Mouse (Mus musculus) cerebral cortex, adult 2 months (tissue): ENCODE measurements around the gene Eml2.

Experiments used
- WGBS: fragments of 180-500 bp; shearing (Covaris S2); methylation state at CpG from one replicate; pipeline ENCODE4 v1.1.7; 2018; 5-methylcytosine and 5-hydroxymethylcytosine counted together

Eml2 gene

DNA sequence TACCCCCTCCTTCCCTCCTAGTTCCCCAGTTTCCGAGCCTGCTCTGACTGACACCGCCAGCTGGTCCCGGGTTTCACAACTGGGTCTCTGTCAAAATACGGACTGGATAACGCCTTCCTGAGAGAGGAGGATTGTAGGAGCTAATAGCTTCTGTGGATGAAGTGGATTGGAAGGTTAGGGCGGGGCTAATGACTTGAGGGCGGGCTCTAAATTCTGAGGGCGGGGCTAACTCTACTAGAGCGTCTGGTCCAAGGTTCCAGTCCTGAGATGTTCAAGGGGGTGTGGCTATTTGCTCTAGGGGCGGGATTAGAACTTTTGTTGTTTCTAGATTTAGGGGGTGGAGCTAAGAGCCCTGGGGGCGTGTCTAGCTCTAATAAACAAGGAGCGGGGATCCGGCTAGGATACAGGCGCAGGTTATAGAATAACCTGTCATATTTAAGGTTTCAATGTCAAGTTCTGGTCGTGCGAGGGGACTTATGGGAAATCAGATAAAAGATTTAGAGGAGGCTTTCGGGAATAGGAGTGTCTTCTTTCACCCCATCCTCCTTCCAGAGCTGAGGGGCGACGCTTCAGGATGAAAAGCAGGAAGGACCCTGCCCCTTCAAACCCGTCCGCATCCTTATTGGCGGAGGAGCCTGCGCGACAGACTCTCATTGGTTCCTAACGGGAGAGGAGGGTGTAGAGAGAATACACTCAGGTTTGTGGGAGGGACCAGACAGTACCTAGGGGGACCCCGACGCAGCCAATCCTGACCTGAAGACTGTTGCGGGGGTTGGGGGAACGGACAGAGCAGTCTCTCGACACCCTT, at the start of gene Eml2:
TSS of gene Eml2 (plus strand) at position 714 of the 808 bp plus-strand sequence.
- 3% methylated on average over 30 of the region's 30 CpGs for WGBS

DNA sequence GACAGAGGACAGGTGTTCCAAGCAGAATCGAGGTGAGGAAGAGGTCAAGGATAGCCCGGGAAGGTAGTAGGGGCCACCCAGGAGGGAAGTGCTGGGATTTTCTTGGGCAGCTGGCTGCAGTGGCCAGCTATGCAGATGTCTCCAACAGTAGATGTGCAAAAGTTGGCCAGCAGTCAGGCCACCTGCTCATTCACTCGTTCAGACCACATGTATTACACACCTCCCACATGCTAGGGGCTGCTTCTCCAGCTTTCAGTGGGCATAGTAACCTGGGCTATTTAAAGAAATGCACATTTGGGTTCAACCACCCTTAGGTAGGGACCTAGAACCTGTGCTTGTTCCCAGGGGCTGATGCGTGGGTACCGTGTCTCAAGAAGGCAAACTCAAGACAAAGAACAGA, 48.5 kb upstream of the Eml2 start:
- 72% methylated on average over 5 of the region's 5 CpGs for WGBS

GRCm38 (mm10) chr7:19129396-19129795, 46.8 kb upstream of the Eml2 start:
- 91% methylated on average over 5 of the region's 5 CpGs for WGBS

DNA sequence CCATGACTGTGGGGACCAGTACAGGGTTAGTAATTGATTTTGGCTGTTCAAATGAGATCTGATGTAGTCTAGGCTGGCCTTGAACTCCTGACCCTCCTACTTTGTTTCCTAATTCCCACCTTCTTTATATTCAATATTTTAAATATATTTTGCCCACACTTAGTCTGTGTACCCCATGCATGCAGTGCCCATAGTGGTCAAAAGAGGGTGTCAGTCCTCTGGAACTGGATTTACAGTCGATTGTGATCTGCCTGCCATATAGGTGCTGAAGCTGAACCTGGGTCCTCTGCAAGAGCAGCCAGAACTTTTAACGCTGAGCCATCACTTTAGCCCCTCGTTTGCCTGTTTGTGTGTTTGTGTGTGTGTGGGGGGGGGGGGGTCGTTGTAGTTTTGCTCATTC, 45.6 kb upstream of the Eml2 start:
- WGBS = 16% methylated on average over 4 of the region's 4 CpGs

DNA sequence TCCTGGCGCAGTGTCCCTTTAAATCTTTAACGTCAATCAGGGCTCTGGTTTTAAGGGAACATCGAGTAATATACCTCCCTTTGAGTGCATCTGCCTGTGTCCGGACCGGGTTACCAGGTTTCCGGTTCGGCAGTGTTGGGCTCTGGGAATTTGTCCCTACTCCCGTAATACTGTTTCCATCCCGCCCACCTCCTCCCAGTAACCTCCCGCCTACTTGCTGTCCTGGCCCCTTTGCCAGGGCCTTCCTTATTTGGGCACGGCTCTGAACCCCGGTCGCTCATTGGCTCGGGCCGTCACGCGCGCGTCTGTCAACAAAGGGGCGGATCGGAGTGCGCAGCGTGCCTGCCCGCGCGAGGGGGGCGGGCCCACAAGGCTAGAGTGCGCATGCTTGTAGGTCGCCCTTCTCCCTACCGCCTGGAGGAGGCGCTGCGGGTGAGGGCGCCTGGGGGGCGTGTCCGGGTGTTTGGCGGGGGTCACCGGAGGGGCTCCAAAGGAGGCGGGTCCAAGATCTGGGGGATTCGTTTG, 44.8 kb upstream of the Eml2 start:
- WGBS = under 1% methylated on average over 39 of the region's 39 CpGs

DNA sequence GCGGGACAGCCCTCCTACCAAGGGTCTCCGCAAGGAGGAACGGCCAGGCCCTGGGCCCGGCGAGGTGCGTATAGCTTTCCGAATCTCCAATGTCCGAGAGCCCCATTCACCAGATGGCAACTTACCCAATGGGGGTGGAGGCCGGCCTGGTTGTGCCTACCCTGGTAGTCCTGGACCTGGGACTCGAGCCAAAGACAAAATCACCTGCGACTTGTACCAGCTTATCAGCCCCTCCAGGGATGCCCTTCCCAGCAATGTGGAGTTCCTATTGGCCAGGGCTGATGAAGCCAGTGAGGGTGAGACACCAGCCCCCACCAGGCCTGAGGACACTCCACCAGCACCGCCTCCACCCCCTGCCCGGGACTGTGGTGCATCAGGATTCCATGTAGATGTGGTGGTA, 40.1 kb upstream of the Eml2 start:
- whole genome bisulfite sequencing = 90% methylated on average over 13 of the region's 13 CpGs

DNA sequence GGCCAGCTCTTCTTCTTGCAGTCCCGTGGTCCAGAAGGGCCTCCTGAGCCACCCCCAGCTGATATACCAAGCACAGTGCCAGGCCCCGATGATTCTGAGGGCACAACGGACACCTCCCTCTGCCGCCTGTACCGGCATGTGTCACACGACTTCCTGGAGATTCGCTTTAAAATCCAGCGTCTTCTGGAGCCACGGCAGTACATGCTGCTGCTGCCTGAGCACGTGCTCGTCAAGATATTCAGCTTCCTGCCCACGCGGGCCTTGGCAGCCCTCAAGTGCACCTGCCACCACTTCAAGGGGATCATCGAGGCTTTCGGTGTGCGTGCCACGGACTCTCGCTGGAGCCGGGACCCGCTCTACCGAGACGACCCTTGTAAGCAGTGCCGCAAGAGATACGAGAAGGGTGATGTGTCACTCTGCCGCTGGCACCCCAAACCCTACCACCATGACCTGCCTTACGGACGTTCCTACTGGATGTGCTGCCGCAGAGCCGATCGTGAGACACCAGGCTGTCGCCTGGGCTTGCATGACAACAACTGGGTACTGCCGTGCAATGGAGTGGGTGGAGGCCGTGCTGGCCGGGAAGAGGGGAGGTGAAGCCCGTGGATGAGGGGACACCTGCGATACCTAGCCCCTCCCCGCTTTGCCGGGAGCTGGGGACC, 39.4 kb upstream of the Eml2 start:
- 64% methylated on average over 38 of the region's 38 CpGs for WGBS

GRCm38 (mm10) chr7:19137380-19137779, 38.8 kb upstream of the Eml2 start:
- WGBS = 24% methylated on average over 5 of the region's 5 CpGs

- WGBS = 90% methylated on average over 10 of the region's 10 CpGs
Measured at GRCm38 (mm10) chr7:19146793-19147192, 29.4 kb upstream of the Eml2 start.

- 58% methylated on average over 6 of the region's 6 CpGs for WGBS
Measured at GRCm38 (mm10) chr7:19147497-19148045, 28.6 kb upstream of the Eml2 start.

- WGBS = 10% methylated on average over 20 of the region's 20 CpGs
Measured at GRCm38 (mm10) chr7:19148180-19148874, 27.9 kb upstream of the Eml2 start.

DNA sequence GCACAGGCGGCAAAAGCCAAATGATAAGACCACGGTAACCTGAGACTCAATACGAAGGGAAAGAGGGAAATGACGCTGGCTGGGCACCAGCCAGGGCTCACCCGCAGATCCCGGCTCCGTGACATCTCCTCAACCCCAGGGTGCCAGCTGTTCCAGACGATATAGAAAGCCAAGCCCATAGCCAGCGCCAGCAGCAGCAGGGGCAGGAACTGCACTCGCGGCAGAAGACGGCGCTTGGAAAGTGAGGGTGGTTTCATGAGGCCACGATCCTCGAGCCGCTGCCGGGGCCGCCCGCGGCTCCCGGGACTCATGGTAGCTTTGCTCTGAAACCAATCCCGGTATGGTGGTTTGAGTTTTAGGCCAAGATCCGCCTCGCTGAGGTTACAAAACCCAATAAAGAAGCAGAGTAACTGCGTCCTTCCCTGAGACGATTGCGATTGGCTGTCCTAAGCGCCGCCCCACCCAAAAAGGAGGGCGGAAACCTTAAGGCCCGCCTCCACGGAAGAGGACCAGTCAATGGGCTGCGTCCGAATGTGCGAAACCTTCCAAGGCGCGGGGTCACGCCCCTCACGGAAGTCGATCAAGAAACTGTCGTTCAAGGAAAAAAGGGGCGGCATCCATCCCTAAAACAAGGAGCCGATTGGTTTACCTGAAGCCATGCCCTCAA, 27.2 kb upstream of the Eml2 start, which contains the start of gene Qpctl:
TSS of gene Qpctl (minus strand) at position 417 of the 667 bp plus-strand sequence.
- under 1% methylated on average over 43 of the region's 43 CpGs for WGBS

DNA sequence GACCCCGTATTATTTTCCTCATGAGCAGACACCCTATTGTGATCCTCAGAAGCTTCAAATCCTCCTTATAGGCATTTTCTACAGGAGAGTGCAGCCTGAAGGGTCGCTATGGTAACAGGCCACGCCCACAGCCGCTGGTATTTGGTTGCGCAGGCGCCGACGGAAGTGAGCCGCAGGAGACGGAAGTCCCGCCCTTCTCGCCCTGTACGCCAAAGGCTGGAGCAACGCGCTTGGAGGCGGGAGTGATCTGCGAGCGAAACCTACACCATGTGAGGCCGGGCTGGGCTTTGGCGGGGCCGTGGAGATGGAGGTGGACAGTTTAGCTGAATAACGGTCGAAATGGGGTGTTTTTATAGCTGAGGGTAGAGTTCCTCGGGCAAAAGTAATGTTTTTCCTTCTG, 26.6 kb upstream of the Eml2 start, which contains the start of gene Snrpd2:
TSS of gene Snrpd2 (plus strand) at position 97 of the 400 bp plus-strand sequence.
- 0% methylated on average over 24 of the region's 24 CpGs for WGBS

GRCm38 (mm10) chr7:19151121-19151520, 25.1 kb upstream of the Eml2 start:
- WGBS = 83% methylated on average over 10 of the region's 10 CpGs

DNA sequence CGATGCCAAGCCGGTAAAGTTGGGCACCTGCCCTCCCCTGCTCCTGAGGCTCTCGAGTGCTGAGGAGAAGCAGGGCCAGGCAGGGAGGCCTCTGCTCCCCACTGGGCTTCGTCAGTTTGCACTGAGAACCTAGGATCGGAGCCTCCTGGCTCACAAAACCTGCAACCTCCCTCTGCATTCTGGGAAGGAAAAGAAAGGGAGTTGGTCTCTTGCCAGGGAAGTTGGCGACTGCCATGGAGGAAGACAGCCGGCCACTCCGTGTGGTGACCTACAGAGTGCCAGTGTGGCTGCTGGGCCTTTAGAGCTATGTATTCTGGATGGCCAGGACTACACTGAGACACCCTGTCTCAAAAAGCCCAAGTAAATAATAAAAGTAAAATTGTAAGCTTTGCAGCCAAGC, 21.4 kb upstream of the Eml2 start:
- WGBS = 58% methylated on average over 8 of the region's 8 CpGs

DNA sequence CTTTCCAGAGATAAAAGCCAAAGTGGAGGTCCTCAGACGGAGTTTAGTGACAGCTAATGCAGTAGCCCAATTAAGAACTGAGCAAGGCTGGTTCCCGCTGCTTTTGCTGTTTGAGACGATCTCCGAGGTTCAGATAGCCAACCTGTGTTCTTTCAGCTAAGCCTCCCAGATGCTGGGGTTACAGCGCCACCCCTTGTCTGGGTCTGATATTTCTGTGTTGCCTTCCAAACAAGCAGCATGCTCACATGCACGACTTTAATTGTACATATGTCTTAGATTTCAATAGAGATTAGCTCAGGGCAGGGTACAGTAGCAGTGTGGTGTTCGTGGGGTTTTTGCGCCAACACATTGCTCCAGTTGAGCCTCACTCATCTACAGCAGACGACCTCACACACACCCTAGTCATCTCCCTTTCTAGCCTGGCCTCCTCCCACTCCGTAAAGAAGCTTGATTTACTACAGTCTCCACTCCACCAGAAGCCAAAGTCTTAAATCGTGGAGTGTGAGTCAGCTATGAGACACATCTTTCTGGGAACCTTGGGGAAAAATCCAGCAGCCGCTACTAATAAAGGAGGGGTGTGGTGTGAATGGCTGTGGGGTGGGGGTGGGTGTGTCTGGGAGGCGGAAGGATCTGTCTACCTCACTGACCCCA, 20.3 kb upstream of the Eml2 start:
- WGBS = 39% methylated on average over 13 of the region's 13 CpGs

- 5% methylated on average over 30 of the region's 30 CpGs for WGBS
Measured at GRCm38 (mm10) chr7:19157160-19157800, 18.9 kb upstream of the Eml2 start.

- WGBS = 57% methylated on average over 11 of the region's 11 CpGs
Measured at GRCm38 (mm10) chr7:19158601-19159000, 17.6 kb upstream of the Eml2 start.

- WGBS = 26% methylated on average over 18 of the region's 18 CpGs
Measured at GRCm38 (mm10) chr7:19159411-19159810, 16.8 kb upstream of the Eml2 start.

DNA sequence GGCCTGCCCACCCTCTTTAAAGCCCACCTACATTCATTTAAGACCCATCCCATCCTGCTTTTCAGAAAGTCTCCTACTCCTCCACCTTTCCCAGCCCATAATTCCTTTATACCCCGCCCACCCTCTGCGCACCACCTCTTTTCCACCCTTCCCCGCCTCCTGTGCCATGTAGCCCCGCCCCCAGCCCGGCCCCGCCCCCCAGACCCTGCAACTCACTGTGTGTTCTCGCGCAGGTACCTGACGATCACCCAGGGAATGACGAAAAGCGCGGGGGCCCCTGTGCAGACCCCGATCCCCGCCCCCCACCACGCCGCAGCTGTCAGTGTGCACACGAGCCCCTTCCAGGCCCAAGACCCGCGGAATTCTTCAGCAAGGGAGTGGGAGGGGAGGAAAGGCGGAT, 16.1 kb upstream of the Eml2 start:
- 3% methylated on average over 19 of the region's 20 CpGs for whole genome bisulfite sequencing
